Mouse (Mus musculus): ENCODE measurements at regions not wholly inside any gene's neighbourhood (a gene's known extent, or its start where the extent isn't known, plus 50 kb on each side); places are given as distances from the start of the nearest gene placed in this dataset.
"Not testable (repeated sequence)": the region's sequence is repeated elsewhere in the genome, so short reads cannot be mapped to it uniquely, and the experiment has no call there.

DNA sequence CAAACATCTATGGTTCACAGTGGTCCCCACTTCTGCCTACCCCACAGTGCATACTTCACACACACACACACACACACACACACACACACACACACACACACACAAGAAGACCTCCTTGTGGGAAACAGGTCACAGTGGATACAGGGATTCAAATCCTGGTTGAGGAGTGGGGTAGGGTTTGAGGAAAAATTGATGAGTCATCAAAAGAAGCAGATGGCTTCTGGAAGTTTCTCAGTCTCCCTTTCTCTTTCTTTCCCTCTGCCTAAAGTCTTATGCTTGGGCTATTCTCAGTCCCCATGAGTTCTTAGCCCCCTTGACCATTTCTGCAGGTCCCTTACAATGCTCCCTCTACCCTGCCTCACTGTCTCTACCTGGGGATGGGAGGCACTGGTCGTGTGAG is 56.4 kb downstream of the Rassf10 start:
- ATAC-seq = no peak

DNA sequence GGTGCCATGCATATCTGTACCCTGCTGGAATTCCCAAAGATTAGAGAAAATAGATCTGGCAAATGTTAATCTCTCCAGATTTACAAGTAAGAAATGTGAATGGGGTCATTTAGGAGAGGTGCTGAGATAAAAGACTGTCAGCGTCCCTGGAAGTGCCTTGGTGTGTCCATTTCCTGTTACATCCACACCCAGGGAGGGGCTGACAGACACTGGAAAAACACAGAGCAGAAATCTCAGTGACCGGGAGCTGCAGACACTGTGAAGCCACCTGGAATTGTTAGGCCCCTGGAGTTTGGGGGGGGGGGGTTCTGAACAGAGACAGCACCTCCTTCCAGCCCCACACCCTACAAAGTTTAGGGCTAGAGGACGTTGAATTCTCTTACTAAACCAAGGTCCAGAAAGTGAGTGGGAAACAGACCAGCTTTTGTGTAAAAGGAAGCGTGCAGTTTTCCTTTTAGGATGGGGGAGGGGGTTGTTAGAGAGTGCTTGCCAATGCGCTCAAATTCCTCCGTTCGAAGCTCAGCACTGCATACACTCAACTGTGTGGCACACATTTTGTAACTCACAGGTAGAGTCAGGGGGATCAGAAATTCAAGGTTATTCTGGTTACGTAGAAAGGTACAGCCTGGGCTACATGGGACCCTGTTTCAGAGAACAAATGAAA is 63.5 kb downstream of the Rassf10 start:
- no peak for ATAC-seq

- ATAC-seq = no peak
Observed at GRCm38 (mm10) chr7:113021412-113021811, 67.7 kb downstream of the Rassf10 start.

DNA sequence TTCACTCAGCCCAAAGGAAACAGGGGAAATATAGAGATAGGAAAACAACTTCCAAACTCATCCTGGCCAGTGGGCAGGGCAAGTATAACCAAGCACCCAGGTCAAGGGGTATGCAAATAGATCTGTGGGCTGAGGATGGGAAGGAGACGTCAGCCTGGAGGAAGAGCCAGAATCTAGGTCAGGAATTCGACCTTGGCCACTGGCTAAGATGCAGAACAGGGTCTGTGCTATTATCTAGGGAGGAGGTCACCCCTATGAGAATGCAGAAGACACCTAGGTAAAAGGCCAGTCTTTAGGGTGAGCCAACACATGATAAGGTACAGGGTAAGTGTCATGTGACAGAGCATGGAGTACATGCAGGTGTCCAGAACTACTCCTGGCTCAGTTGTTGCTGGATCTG is 68.8 kb downstream of the Rassf10 start:
- ATAC-seq = no peak

GRCm38 (mm10) chr7:113025758-113026157 is 72.0 kb downstream of the Rassf10 start:
- no peak for ATAC-seq

GRCm38 (mm10) chr7:113026290-113027075 is 72.7 kb downstream of the Rassf10 start:
- ATAC-seq = no peak

- ATAC-seq = no peak
Observed at GRCm38 (mm10) chr7:113027125-113027801, 73.5 kb downstream of the Rassf10 start.

DNA sequence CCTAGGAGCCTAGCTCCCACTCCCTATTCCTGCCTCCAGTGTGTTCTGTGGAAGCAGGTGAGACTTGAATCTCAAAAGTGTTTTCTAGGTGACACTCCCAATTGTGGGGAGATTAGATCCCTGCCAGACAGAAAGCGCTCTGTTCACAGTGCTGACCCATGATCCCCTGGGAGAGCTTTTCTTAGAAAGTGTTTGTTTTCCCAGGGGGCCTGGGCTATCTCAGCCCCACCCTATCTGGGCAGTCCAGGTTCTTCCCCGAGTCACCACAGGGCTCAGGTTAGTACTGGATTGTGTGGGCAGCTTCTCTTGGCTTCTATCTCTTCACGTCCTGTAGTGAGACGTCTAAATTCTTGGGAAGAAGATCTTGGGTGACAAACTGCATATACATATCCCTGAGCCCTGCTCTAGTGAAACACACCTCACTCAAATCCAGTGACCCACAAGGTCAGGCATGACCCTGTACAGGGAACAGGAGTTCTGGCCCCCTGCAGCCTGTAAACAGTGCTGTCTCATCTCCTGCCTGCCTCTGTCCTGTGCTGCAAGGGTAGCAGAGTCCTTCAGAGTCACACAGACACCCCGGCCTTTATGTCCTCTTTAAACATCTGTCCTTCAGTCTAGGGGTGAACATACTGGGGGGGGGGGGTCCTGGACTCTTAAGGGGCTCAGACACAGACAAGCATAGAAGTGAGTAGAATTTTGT is 76.4 kb downstream of the Rassf10 start:
- ATAC-seq = no peak

DNA sequence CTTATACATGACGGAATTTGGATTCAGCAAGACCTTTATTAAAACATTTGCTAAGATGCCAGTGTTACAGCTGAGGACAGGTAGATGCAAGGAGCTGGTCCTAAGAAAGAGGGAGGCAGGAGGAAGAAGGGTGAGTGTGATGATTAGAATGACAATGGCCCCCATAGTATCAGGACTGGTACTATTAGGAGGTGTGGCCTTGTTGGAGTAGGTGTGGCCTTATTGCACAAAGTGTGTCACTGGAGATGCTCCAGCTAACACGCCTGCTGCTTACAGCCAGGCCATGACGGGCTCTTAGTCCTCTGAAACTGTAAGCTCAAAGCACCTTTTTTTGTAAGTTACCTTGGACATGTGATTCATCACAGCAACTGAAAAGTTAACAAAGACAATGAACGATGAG is 82.0 kb downstream of the Rassf10 start:
- ATAC-seq = no peak

DNA sequence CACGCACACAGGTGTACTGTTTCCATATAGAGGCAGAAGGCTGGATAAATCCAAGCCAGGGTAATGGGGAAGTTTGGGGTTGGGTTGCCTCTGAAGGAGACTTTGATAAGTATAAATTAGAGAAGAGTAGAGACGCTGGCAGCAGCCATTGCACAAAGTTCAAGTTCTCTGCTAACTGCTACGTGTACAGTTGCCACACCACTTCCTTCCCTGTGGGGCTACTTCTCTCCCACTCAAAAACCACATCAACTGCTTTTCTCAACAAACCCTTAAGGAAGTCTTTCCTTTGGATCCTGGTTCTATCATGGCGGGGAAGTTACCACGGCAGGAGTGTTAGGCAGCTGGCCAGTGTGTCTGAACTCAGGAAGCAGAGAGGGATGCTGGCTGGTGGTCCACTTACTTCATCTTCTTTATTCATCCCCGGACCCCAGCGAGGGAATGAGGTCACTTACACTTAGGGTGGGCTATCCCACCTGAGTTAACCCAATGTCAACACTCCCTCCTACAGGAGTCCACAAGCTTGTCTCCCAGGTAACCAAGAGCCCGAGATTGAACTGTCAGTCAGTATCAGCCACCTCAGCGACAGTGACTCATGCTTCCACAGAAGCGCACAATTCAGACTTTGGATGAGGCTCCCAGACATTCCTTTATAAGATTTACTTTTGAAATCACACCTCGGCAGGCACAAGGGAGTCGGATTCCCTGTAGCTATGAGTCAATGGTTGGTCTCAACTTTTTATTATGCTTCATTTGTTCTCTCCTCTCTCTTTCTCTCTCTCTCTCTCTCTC is 84.3 kb downstream of the Rassf10 start:
- ATAC-seq = no peak

GRCm38 (mm10) chr7:113038906-113039671 is 85.3 kb downstream of the Rassf10 start:
- no peak for ATAC-seq

DNA sequence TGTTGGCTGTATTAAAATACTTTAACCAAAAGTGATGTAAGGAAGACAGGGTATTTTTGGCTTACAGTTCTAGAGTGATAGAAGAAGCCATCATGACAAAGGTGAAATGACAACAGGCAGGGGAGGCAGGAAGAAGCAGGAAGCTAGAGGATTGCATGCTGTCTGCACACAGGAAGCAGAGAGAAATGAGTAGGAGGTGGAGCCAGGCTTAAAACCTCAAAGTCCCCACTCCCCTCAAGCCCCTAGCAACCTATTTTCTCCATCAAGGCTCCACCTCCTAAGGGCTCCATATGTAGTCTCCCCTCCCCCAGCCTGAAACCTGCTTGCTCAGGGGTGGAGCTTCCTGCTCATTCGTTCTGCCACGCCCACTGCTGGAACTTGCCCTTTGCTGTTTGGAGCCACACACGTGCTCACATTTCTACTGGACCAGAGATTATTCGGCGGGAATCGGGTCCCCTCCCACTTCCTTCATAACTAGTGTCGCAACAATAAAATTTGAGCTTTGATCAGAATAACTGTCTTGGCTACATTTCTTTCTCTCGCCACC is 91.9 kb downstream of the Rassf10 start:
- ATAC-seq = not testable (repeated sequence)

DNA sequence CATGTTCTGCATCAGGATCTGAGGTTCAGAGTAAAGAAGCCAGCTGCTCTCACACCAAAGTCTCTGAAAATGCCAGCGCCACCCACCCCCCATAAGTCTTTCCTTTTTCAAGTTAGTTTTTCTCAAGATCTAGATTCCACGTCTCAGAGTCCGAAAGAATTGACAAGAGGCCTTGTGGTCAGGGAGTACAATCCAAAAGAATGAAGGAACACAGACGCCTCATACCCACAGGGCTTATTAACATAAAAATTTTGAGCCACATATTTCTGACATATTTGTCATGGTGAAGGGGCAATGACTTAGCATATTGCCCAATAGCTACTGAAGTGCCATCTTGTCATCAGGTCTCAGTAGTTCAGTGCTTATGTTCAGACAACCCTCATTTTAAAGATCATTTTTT is 92.6 kb downstream of the Rassf10 start:
- no peak for ATAC-seq

DNA sequence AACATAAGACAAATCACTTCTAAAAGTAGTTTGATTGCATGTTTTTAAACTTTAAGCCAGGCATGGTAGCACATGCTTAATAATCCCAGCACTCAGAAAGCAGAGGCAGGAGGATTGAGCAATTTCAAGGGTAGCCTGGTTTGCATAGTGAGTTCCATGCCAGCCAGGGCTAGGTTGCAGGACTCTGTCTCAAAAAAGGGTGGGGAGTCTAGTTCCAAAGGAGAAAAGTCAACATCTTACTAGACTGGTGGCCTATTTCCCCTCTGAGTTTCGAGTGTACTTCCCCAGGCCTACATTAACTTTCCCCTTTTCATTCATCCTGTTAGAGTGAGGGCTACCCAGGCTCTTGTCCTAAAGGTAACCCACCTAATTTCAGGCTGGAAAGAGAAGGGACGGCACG is 93.8 kb downstream of the Rassf10 start:
- ATAC-seq = no peak

DNA sequence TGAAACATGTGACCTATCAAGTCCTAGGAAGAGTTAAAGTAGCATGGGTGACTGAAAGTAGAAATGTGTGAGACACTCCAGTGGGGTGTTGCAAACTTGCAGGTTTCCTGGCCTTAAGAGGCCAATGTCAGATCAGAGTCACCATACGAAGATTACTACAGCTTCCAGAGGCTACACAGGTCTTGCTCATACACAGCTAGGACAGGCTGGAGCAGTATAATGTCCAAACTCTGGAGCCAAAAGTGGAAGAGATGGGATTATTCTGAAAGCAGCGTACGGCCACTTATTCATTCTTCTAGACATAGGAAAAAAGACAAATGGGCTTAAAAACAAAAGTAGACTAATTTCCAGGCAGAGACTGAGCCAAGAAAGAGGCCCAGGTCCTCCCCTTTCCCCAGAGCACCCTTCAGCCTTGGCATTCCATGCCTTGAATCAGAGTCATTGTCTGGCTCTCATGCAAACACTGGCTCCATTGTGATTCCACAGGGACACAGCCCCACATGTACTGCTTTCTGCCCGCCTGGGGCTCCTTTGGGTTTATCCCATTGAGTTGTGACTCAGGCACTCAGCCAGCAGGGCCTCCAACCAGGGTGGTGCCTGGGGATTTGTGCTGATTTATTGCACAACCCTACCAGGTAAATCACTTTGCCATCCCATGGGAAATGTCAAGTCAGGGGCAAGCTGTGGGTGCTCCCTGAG is 94.5 kb downstream of the Rassf10 start:
- no peak for ATAC-seq

DNA sequence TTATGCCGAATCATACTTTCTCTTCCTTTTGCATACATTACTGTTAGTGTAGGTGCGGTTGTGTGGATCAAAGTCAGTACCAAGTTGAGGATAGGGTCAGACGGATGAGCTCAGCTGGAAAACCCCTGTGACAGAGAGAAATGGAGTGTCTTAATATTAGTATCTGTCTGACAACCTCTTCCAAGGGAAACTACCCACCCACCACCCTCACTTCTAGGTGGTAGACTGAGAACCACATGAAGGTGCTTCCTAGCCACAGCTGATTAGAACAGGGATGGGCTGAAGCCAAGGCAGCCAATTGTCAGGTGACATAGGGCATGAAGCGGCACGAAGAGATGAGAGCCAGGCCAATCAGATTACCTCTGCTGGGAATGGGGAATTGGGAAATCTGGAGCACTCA is 95.7 kb downstream of the Rassf10 start:
- ATAC-seq = no peak

DNA sequence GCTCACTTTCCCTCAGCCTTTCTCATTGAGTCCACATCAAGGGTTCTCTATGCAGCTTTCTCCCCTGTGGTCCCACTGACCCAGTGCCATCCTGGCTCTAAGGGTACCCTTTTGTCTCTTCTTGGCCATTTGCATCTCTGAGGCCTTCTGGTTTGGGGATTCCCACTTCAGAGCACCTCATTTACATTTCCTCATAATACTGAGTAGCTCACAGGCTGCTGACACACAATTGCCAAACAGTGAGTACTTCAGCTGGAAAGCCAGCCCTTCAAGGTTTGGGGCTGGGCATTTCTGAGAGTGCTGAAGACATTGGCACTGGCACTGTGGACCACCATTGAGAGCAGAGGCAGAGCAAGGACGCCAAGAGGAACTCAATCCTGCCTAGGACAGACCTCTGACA is 99.2 kb downstream of the Rassf10 start:
- no peak for ATAC-seq

GRCm38 (mm10) chr7:113056421-113056820 is 102.7 kb downstream of the Rassf10 start:
- no peak for ATAC-seq

- no peak for ATAC-seq
Observed at GRCm38 (mm10) chr7:113059211-113059966, 105.6 kb downstream of the Rassf10 start.

- ATAC-seq = no peak
Observed at GRCm38 (mm10) chr7:113059967-113060284, 106.2 kb downstream of the Rassf10 start.

Data from inflammation-experienced regulatory T-cells, adult 6 months (primary cell).